Mouse (Mus musculus): ENCODE measurements around the gene Olfr959. TPM values are rescaled to one million over a fixed set of nuclear protein-coding genes. Genes with fewer than 3 reads are reported as not detected.

The Olfr959 gene
- polyA plus RNA-seq, 1 experiment = not detected

DNA sequence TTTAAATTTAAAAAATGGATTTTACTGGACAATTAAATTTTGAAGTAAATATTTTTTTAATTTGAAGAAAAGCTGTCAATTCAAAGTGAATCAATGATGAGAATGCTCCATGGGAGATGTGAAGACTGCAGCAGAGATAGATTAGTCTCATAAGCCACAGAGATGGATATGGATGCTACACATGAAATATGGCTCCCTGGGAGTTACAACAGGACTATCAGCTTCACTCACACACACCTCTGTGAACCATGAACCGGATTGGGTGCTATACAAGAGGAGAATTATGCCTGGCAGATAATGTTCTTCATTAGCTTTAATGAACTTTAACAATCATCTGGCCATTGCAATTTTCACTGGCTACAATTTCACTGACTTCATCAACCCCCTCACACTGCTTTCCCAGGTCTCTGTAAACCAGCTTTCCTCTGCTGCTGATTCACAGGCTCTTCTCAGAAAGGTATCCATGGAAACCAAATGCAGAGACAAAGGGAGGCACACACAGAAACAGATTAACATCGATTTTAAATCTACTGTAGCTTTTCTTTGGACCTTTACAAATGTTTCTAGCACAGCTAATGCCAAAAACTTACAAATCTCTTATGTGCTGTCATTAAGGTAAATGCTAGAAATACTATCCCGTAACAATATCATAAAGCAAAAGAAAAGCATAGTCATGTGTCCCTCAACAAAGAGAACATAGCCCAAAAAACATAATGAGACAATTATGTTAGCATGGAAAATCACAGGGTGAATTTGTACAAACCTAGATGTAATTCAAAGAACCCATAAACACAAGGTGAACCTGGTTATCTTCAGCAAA lies 17.6 kb downstream of the Olfr959 start:
- Histone ChIP-seq H3K9me3 (replicated peaks; ENCODE audit: control insufficient read depth, insufficient read depth, low read length, poor library complexity, severe bottlenecking) (no peaks in the 10 kb centered on the region), H3K4me3 (ENCODE audit: low read depth, low read length) (no peak overlapping the region), H3K4me1 (ENCODE audit: control insufficient read depth, insufficient read depth, low read length) (no peaks in the 10 kb centered on the region), H3K27me3 (ENCODE audit: control insufficient read depth, insufficient read depth, low read length, poor library complexity, severe bottlenecking) (no peaks in the 10 kb centered on the region), H3K9ac (ENCODE audit: low read depth, poor library complexity, severe bottlenecking) (no peak overlapping the region), H3K27ac (ENCODE audit: insufficient read depth, low read length) (no peak overlapping the region), H3K36me3 (ENCODE audit: control insufficient read depth, insufficient read depth, low read length, poor library complexity, severe bottlenecking) (no peaks in the 10 kb centered on the region)
- no peak for TF ChIP-seq POLR2A (IDR thresholded peaks at IDR 0.05; ENCODE audit: insufficient read depth, low read length)
- no peak for TF ChIP-seq EP300 (IDR thresholded peaks at IDR 0.05; ENCODE audit: insufficient read depth, low read depth, low read length)
- no peak for TF ChIP-seq CTCF (IDR thresholded peaks at IDR 0.05; ENCODE audit: low read depth, low read length)

DNA sequence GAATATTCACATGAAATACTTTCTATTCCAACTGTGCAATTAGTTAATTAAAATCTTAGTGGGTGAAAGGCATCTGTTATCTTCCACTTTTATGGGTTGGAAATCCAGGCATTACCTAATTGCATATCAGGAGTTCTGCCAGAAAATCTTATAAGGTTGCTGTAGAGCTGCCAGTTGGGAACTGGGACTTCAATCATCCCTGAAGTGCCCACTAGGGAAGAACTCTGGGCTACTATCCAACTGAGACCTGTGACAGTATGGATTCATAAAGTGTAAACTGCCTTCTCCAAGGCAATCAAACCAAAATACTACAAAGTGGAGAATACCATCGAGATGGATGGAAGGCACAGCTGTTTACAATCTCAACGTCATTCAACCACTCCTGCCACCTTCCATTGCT lies 21.4 kb downstream of the Olfr959 start, which contains the start of gene Olfr958:
Olfr958 (minus strand) TSS at position 109 of the 400 bp plus-strand sequence.
- Histone ChIP-seq H3K9ac (ENCODE audit: low read depth, poor library complexity, severe bottlenecking) (no peak within 1 kb of the TSS), H3K27ac (ENCODE audit: insufficient read depth, low read length) (no peak within 1 kb of the TSS), H3K4me3 (ENCODE audit: low read depth, low read length) (no peak within 1 kb of the TSS), H3K36me3 (ENCODE audit: control insufficient read depth, insufficient read depth, low read length, poor library complexity, severe bottlenecking) (no peaks in the 10 kb centered on the region), H3K27me3 (ENCODE audit: control insufficient read depth, insufficient read depth, low read length, poor library complexity, severe bottlenecking) (no peaks in the 10 kb centered on the region), H3K9me3 (replicated peaks; ENCODE audit: control insufficient read depth, insufficient read depth, low read length, poor library complexity, severe bottlenecking) (no peaks in the 10 kb centered on the region), H3K4me1 (ENCODE audit: control insufficient read depth, insufficient read depth, low read length) (no peaks in the 10 kb centered on the region)
- TF ChIP-seq POLR2A (IDR thresholded peaks at IDR 0.05; ENCODE audit: insufficient read depth, low read length) (no peak), EP300 (IDR thresholded peaks at IDR 0.05; ENCODE audit: insufficient read depth, low read depth, low read length) (no peak), CTCF (IDR thresholded peaks at IDR 0.05; ENCODE audit: low read depth, low read length) (no peak)

DNA sequence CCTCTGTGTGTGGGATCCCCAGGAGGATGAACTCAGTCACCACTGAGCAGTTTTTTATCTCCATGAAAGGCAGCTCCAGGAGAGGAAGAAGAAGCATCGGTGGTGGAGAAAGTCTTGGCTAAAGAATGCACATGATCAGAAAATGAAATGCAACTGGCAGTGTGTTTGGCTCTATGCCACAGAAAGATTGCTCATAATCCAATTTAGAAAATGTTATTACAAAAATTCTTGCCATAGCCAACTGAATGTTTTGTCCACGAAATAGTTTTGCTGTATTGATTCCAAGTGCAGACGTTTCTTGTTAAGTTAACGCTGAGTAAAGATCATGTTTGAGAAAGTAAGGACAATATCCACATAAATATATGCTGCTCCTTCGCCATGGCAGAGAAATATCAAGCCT lies 24.6 kb downstream of the Olfr959 start:
- TF ChIP-seq POLR2A (IDR thresholded peaks at IDR 0.05; ENCODE audit: insufficient read depth, low read length) = no peak
- no peak for TF ChIP-seq EP300 (IDR thresholded peaks at IDR 0.05; ENCODE audit: insufficient read depth, low read depth, low read length)
- no peak for TF ChIP-seq CTCF (IDR thresholded peaks at IDR 0.05; ENCODE audit: low read depth, low read length)
- Histone ChIP-seq H3K36me3 (ENCODE audit: control insufficient read depth, insufficient read depth, low read length, poor library complexity, severe bottlenecking) (no peaks in the 10 kb centered on the region), H3K4me3 (ENCODE audit: low read depth, low read length) (no peak overlapping the region), H3K27me3 (ENCODE audit: control insufficient read depth, insufficient read depth, low read length, poor library complexity, severe bottlenecking) (no peaks in the 10 kb centered on the region), H3K4me1 (ENCODE audit: control insufficient read depth, insufficient read depth, low read length) (no peaks in the 10 kb centered on the region), H3K9me3 (replicated peaks; ENCODE audit: control insufficient read depth, insufficient read depth, low read length, poor library complexity, severe bottlenecking) (no peaks in the 10 kb centered on the region), H3K9ac (ENCODE audit: low read depth, poor library complexity, severe bottlenecking) (no peak overlapping the region), H3K27ac (ENCODE audit: insufficient read depth, low read length) (no peak overlapping the region)

DNA sequence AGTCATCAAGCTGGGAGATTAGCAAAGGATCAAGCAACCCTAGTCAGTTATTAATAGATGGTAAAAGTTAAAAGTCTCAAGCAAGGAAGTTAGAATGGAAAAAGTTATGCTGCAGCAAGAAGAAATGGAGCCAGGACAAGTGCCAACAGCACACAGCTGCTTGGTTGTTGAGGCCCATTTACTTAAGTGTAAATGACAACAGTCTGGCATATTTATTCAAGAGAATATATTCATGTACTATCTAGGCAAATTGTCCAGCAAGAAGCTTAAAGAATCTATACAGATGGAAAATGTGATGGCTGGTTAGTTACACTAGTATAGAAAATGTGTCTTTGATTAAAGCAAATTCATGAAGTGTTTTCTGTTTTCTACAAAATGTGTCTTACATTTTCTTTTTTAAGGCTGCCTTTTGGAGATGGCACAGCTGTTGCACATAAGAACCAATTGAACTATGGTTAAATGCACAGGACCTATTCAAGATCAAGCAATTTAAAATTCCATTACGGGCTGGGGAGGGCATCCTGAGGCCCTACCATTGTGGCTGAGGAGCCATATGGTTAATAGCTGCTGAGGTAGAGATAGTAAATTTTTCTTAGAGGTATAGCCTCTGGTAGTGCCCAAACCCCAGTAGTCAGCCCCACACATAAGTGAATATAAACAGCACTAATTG lies 51.6 kb downstream of the Olfr959 start:
- Histone ChIP-seq H3K27ac (ENCODE audit: insufficient read depth, low read length) (no peak overlapping the region), H3K36me3 (ENCODE audit: control insufficient read depth, insufficient read depth, low read length, poor library complexity, severe bottlenecking) (no peaks in the 10 kb centered on the region), H3K4me3 (ENCODE audit: low read depth, low read length) (no peak overlapping the region), H3K9me3 (replicated peaks; ENCODE audit: control insufficient read depth, insufficient read depth, low read length, poor library complexity, severe bottlenecking) (no peaks in the 10 kb centered on the region), H3K4me1 (ENCODE audit: control insufficient read depth, insufficient read depth, low read length) (no peaks in the 10 kb centered on the region), H3K9ac (ENCODE audit: low read depth, poor library complexity, severe bottlenecking) (no peak overlapping the region), H3K27me3 (ENCODE audit: control insufficient read depth, insufficient read depth, low read length, poor library complexity, severe bottlenecking) (no peaks in the 10 kb centered on the region)
- TF ChIP-seq CTCF (IDR thresholded peaks at IDR 0.05; ENCODE audit: low read depth, low read length) (no peak), POLR2A (IDR thresholded peaks at IDR 0.05; ENCODE audit: insufficient read depth, low read length) (no peak), EP300 (IDR thresholded peaks at IDR 0.05; ENCODE audit: insufficient read depth, low read depth, low read length) (no peak)

Other genes starting within 250 kb of the Olfr959 start
- gene Olfr948, start 249.5 kb downstream of the Olfr959 start, polyA plus RNA-seq (2011; ENCODE audit: insufficient read depth, insufficient read length, low read depth, missing spikeins) = not detected in 2 replicates
- not detected in 2 replicates for gene Olfr951, start 188.2 kb downstream of the Olfr959 start, polyA plus RNA-seq (2011; ENCODE audit: insufficient read depth, insufficient read length, low read depth, missing spikeins)
- gene Olfr952, start 148.4 kb downstream of the Olfr959 start, polyA plus RNA-seq (2011; ENCODE audit: insufficient read depth, insufficient read length, low read depth, missing spikeins) = not detected in 2 replicates
- gene Olfr954, start 118.9 kb downstream of the Olfr959 start, polyA plus RNA-seq (2011; ENCODE audit: insufficient read depth, insufficient read length, low read depth, missing spikeins) = not detected in 2 replicates
- gene Olfr955, start 103.6 kb downstream of the Olfr959 start, polyA plus RNA-seq (2011; ENCODE audit: insufficient read depth, insufficient read length, low read depth, missing spikeins) = not detected in 2 replicates
- not detected in 2 replicates for gene Olfr44, start 81.6 kb downstream of the Olfr959 start, polyA plus RNA-seq (2011; ENCODE audit: insufficient read depth, insufficient read length, low read depth, missing spikeins)
- not detected in 2 replicates for gene Olfr957, start 59.8 kb downstream of the Olfr959 start, polyA plus RNA-seq (2011; ENCODE audit: insufficient read depth, insufficient read length, low read depth, missing spikeins)
- gene Olfr958, start 21.5 kb downstream of the Olfr959 start, polyA plus RNA-seq (2011; ENCODE audit: insufficient read depth, insufficient read length, low read depth, missing spikeins) = not detected in 2 replicates
- 1.5 and 2.0 TPM in 2 replicates for gene AW551984, start 28.8 kb upstream of the Olfr959 start, polyA plus RNA-seq (2011; ENCODE audit: insufficient read depth, insufficient read length, low read depth, missing spikeins)
- gene Olfr148, start 35.1 kb upstream of the Olfr959 start, polyA plus RNA-seq (2011; ENCODE audit: insufficient read depth, insufficient read length, low read depth, missing spikeins) = not detected in 2 replicates
- not detected in 2 replicates for gene Olfr960, start 45.8 kb upstream of the Olfr959 start, polyA plus RNA-seq (2011; ENCODE audit: insufficient read depth, insufficient read length, low read depth, missing spikeins)
- gene Olfr961, start 69.5 kb upstream of the Olfr959 start, polyA plus RNA-seq (2011; ENCODE audit: insufficient read depth, insufficient read length, low read depth, missing spikeins) = not detected in 2 replicates
- not detected in 2 replicates for gene Olfr963, start 91.6 kb upstream of the Olfr959 start, polyA plus RNA-seq (2011; ENCODE audit: insufficient read depth, insufficient read length, low read depth, missing spikeins)
- gene Olfr149, start 131.5 kb upstream of the Olfr959 start, polyA plus RNA-seq (2011; ENCODE audit: insufficient read depth, insufficient read length, low read depth, missing spikeins) = not detected in 2 replicates
- gene Olfr965, start 135.8 kb upstream of the Olfr959 start, polyA plus RNA-seq (2011; ENCODE audit: insufficient read depth, insufficient read length, low read depth, missing spikeins) = not detected in 2 replicates
- gene Olfr150, start 155.4 kb upstream of the Olfr959 start, polyA plus RNA-seq (2011; ENCODE audit: insufficient read depth, insufficient read length, low read depth, missing spikeins) = not detected in 2 replicates
- gene Olfr967, start 170.7 kb upstream of the Olfr959 start, polyA plus RNA-seq (2011; ENCODE audit: insufficient read depth, insufficient read length, low read depth, missing spikeins) = not detected in 2 replicates
- not detected in 2 replicates for gene Olfr968, start 207.7 kb upstream of the Olfr959 start, polyA plus RNA-seq (2011; ENCODE audit: insufficient read depth, insufficient read length, low read depth, missing spikeins)
- gene Olfr969, start 215.4 kb upstream of the Olfr959 start, polyA plus RNA-seq (2011; ENCODE audit: insufficient read depth, insufficient read length, low read depth, missing spikeins) = not detected in 2 replicates
- not detected in 2 replicates for gene Olfr970, start 233.3 kb upstream of the Olfr959 start, polyA plus RNA-seq (2011; ENCODE audit: insufficient read depth, insufficient read length, low read depth, missing spikeins)

Data from ES-Bruce4 (cell line).